Mouse (Mus musculus): ENCODE data around the gene Cep170.
A peak's percentile ranks its signal among the peaks of the same experiment; 100 is the strongest.

Gene Cep170

DNA sequence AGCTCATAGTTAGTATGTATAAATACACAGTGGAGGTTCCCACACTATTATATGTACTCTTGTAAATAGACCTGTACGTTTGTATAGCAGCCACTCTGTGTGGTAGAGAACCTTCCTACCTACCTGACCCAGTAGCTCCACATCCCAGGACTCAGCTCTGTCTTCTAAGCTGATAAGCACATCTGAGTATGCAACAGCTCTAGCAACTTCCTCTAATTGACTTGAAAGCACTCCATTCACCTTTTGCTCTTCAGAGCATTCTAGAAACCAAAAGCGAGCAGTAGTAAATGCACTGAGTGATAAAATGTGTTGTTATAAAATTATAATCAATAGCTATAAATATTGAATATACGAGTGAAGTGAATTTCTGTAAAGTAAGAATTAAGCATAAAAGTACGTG, 13.1 kb upstream of the Cep170 start:
- no peak for ATAC-seq (ENCODE audit: insufficient number of reproducible peaks, low FRiP score, low TSS enrichment)

DNA sequence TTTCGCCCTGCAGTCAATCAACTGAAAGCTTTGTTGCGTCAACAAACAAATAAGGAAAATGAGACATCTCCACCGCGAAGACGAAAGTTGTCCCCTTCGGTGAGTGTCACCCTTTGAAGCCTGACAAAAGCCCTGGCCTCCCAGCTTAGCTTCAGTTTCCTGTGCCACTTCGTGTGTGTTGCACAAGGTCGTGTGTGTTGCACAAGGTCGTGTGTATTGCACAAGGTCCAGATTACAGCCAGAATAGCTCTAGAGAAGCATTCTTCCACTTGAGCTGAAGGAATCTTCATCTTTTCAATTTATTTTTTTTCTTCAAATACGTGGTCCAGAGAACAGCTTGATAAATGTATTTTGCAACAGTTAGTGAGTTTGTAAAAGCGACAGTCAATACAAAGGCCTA, 12.3 kb upstream of the Cep170 start:
- ATAC-seq (ENCODE audit: insufficient number of reproducible peaks, low FRiP score, low TSS enrichment), result no peak

DNA sequence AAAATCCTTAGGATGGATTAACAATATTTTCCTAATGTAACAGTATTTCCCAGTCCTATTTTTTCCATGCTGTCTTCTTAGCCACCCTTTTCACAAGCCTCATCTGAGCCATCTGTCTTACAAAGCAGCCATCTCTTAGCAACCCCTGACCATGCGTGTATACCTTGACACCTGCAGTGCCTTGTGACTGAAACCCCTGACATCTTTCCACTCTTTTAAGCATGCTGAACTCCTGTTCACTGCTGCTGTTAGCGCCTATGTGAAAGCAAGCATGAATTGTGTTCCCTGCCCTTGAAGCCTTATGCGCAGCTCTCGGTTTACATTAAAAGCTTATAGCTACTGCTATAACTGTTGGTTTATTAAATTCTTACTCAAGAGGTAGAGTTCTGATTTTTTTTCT, 11.2 kb upstream of the Cep170 start:
- ATAC-seq (ENCODE audit: insufficient number of reproducible peaks, low FRiP score, low TSS enrichment), result no peak

DNA sequence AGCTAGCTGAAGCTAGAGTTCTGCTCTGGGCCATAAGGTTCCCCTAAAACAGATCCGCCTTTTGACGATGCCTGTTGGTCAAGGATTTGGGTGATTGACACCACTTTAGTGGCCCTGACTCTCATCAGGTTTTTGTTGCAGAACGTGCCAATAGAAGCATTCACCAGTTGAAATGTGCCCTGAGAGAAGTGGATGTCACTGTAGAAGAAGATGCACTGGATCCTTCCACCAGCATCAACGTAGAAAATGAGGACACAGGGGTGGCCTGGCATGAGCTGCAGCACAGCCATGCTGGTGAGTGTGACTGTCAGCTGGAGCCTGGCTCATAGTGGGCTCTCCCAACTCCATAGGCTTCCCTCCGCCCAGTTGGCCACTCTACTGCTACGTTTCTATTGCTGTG, 10.7 kb upstream of the Cep170 start:
- ATAC-seq (ENCODE audit: insufficient number of reproducible peaks, low FRiP score, low TSS enrichment), result no peak

DNA sequence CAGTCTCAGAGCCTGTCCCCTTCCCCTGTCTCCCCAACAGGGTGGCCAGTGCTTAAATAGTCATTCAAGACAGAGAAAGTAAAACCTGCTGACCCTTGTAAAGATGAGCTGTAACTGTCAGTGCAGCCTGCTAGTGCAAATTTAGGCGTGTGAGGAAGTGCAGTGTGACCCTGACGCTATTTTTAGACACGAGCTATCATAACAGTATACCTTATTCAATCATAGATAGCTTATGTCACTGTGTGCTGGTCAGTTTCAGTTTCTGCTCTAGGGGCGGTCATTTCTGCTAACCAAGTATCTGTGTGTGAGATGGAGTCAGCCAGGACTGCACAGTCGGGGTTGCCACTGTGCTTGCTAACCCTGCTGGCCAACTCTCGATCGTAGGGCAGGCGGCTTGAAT, 10.0 kb upstream of the Cep170 start:
- peak; percentile 10; the same call in 1 of the 2 replicates for ATAC-seq (ENCODE audit: insufficient number of reproducible peaks, low FRiP score, low TSS enrichment)

DNA sequence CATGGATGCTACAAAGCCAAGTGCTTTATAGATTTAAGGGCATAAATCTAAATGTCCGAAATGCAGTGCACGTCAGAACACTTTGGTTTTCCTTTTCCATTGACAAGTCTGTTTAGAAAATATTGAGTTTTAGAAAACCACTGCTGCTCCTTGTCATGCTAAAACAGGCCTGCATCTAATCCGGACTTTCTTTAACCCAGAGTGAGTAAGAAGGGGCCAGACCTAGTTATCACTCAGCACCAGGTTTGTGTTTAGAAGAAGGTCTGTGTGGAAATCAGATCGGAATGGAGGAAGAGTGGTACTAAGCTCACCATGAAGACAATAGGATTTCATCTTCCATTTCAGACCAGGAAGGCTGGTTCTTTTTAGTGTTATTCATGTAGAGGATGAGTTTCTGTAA, 9.1 kb upstream of the Cep170 start:
- ATAC-seq (ENCODE audit: insufficient number of reproducible peaks, low FRiP score, low TSS enrichment), result no peak

DNA sequence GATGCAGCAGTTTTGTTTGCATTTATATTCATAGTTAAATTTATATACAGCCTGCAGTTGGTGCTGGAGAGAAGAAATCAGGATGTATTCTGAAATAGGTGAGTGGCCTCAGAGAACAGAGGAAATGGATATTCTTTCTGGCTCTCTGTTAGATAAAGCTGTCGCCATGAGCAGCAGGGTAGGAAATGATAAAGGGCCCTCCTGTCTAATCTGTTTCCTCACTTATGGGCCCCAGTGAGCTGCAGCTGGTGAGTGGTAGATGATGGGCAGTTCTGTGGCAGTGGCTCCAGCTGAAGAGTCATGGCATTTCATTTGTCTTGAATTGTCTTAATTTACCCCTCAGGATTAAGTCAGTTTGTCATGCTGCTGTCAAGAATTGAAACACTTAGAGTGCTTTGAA, 8.1 kb upstream of the Cep170 start:
- no peak for ATAC-seq (ENCODE audit: insufficient number of reproducible peaks, low FRiP score, low TSS enrichment)

DNA sequence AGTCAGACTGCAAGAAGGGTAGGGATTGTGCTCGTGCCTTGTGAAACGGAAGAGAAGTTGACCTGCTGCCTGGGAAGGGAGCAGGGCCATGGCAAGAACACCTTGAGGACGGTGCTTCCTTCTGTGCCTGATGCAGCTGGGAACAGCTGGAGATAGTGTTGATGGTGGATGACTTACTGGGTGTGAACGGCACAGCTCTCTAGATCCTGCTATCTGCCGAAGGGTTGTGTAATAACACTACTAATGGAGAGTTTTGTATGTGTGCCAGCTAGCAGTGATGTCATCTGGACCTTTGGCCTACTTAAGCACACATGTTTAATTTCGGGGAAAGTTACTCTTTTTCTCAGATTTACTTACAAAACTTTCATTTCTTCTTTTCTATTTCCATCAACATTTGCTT, 4.9 kb upstream of the Cep170 start:
- ATAC-seq (ENCODE audit: insufficient number of reproducible peaks, low FRiP score, low TSS enrichment), result no peak

DNA sequence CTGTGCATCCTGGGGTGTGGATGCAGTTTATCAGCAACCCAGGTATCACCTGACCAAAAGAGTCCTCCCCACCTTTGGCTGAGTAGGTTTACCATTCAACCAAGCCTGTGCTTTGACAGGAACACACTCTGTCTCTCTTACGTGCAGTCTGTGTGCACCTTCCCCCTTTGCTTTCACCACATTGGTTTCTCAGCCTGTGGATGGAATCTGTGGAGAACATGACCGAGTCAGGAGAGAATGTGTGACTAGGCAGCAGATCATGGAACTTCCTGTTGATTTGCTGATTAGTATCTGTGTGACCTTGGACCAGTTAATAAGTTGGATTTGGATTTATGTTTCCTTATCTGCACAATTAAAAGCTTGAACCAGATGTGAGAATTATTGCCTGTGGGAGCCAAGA, 4.3 kb upstream of the Cep170 start:
- ATAC-seq (ENCODE audit: insufficient number of reproducible peaks, low FRiP score, low TSS enrichment), result no peak

DNA sequence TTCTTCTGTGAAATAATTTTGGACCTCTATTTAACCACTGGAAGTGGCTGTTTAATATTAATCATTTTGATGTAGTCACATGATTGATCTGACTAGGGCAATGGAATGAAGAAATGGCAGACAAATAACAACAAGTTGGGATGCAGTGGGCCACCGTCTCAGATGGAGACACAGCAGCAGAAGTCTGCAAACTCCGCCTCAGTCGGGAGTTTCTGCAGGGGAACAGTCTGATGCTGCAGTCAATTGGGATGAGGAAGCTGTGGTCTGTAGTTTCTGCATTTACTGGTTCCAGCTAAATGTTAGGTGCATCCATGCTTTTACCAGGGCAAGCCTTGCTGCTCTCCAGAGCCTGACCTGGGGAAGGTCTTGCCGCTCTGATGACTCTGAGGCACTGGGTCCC, 2.9 kb upstream of the Cep170 start:
- no peak for ATAC-seq (ENCODE audit: insufficient number of reproducible peaks, low FRiP score, low TSS enrichment)

DNA sequence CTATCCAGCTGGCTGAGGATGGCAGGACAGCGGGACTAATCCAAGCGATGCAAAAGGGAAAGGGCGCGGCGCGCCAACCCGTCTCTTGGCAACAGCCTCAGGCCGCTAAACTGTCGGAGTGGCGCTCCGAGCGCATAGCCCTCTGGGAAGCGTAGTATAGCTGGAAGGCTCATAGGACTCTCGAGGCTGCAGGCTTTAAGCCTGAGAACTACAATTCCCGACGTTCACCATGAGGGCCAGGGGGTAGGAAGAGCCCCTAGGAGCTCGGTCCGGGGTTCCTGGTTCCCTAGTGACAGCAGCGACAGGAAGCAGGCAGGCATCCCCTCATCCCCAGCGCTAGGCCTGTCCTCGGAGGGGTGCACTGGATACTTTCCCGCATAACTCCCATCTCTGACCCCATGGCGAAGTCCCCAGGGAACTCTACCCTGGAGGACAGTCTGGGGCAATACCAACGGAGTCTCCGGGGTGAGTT, 760 bp upstream of the Cep170 start, which contains the start of gene Sdccag8:
TSS of gene Sdccag8 (plus strand) at position 70 of the 472 bp plus-strand sequence.
- peak; percentile 97 for ATAC-seq (ENCODE audit: insufficient number of reproducible peaks, low FRiP score, low TSS enrichment)

DNA sequence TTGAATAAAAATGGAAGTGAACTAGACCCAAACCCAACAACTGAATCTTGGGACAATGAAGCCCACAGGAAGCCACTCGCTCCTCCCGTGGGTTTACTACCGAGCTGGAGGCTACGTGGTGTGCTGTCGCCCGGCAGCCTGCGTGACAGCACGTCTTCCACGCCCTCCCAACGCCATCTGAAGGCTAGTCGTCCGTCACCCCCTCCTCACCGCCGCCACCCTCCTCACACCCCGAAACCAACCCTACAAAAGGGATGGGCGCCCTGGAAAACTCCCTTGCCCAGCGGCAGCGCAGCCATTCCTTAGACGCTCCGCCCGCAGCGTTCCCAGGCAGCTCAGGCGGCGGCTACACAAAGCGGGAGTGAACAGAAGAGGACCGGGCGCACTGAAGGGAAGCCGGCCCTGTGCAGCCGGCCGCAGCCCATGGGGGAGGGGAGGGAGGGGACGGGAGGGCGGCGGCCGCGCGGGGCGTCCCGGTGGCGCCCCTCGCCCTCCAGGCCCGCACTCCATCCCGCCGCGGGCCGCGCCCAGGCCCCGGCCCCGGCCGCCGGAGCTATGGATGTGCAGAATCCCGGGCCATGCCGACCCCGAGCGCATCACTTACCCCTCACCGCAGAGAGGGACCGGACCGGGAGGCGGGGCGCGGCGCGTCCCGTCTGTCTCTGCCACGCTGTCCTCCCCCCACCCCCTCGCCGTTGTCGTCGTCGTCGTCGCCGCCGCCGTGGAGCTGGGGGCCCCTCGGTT, 403 bp downstream of the Cep170 start:
- peak; percentile 49 for ATAC-seq (ENCODE audit: insufficient number of reproducible peaks, low FRiP score, low TSS enrichment)

DNA sequence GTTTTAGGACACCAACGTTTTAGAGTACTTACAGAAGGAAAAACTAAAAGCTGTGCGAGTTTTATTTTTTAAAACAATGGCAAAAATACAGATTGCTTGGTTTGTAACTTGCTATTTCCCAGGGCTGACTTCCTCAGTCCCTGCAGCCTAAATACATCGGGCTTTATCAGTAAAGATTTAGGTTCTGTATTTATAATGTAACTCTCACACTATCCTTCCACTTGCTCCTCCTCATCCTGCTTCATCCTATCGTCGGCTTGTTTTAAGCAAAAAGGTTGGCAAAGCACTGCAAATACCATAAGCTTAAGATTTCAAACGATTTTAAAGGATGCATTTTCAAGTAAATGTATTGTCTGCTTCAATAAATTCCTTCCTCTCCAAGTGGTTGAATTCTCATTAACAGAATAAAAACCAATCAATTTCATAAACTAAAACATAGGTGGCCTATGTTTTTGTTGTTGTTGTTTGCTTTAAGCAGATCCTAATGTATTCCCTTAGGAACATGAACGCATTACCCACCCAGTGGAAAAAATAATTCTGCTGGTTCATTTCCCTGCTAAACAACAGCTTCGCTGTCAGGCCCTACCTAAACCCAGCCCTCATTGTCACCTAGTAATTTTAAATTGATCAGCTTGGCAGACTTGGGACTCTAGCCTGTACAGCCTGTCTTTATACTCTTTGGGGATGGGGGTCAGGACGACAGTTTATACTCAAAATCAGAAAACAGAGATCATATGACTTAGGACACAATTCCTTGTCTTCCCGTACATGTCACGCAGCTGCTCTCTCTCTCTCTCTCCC, 1.2 kb downstream of the Cep170 start:
- no peak for ATAC-seq (ENCODE audit: insufficient number of reproducible peaks, low FRiP score, low TSS enrichment)

DNA sequence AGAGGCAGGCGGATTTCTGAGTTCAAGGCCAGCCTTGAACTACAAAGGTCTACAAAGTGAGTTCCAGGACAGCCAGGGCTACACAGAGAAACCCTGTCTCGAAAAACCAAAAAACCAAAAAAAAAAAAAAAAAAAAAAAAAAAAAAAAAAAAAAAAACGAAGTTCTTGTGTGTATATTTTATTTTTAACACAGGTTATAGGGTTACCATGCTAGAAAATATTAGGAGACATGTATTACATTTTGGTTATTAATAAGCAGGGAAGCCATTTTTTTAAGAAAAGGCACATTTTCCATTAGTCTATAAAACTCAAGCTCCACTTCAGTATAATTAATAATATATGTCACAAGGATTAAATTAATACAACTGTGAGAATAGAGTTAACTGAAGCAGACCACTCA, 2.0 kb downstream of the Cep170 start:
- no peak for ATAC-seq (ENCODE audit: insufficient number of reproducible peaks, low FRiP score, low TSS enrichment)

DNA sequence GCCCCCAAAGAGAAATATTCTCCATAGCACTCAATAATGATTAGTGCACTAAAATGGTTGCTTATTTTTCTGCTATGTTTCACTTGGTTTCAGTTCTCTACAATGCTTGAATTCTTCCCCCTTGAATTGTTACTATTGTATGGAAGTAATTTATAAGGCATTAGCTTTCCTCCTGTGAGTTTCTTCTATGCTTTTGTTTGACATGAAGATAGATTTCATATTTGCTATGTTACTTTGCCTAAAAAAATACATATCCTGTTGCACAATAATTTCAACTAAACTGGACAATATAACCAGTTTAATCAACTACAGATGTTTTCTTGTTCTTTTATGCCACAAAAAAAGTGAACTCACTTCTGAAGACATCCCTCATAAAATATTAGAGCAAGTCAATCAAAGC, 3.7 kb downstream of the Cep170 start:
- ATAC-seq (ENCODE audit: insufficient number of reproducible peaks, low FRiP score, low TSS enrichment), result no peak

DNA sequence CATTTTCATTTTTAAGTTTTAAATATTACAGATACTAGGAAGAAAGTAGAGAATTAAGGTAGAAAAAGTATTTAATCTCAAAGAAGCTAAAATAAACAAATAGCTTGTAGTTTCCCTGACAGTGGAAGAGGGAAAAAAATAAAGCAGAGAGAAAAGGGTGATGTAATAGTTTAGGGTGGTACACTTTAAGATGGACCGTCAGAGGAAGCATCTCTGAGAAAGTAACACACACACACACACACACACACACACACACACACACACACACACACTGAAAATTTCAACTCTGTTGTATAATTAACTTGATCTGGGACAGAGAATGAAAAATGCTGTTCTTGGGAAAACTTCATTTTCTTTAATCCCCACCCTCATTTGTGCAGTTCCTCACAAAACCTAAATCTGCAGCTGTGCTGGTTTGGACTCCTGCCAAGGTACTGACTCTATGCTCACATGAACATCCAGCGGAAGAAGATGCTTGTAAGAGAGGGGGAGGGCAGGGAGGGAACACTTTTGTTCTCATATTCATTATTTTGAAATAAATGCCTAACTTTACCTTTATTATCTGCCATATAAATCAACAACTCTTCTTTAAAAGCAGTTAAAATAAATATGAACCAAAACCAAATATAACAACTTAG, 13.0 kb downstream of the Cep170 start:
- ATAC-seq (ENCODE audit: insufficient number of reproducible peaks, low FRiP score, low TSS enrichment), result no peak

DNA sequence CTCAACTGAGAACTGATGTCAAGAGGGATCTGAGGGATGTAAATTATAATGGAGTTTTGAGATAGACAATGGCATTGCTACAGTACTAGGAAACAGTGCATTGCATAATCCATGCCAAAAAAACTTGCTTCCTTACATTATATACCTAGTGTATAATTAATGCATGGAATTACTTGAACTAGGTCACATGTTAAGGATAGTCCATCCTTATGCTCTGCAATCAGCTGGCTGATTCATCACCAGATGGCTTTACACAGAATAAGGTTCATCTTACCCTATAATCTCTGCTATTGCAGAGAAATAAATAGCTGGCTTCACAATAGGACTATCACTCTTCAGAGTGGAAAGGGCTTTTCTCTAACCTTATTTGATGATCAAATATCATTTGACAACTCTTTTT, 15.2 kb downstream of the Cep170 start:
- no peak for ATAC-seq (ENCODE audit: insufficient number of reproducible peaks, low FRiP score, low TSS enrichment)

DNA sequence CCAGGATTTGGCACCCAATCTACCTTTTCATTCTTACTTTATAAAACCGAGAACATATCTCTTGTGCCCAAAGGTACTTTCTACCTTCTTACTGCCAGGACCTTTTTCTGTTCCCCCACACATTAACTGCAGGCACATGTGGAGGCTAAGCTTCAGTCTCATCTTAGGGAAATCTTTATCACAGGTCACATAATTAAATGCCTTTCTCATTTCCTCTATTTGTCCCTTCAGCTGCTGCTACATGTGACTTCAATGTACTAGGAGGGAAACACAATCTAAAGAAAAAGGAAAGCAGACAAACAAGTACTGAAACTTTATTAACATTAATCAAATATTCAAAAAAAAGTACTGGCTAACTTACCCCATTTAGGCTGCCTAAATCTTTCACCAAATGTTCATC, 21.7 kb downstream of the Cep170 start:
- no peak for ATAC-seq (ENCODE audit: insufficient number of reproducible peaks, low FRiP score, low TSS enrichment)

DNA sequence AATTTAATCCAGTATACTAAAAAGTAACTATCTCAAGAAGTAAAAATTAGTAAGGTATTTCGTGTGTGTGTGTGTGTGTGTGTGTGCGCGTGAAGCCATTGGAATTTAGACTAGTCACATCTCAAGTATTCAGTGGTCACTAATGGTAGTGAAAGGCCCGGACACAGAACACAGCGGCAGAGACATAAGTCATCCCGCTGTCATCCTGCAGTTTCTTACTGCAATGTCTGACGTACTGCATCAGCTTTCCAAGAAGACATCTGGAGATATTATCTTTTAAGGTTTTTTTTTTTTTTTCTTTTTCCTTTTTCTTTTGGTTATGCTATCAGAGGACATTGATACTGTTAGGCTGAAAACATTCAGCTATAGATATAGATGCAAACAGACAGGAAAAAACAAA, 24.5 kb downstream of the Cep170 start:
- ATAC-seq (ENCODE audit: insufficient number of reproducible peaks, low FRiP score, low TSS enrichment), result no peak

DNA sequence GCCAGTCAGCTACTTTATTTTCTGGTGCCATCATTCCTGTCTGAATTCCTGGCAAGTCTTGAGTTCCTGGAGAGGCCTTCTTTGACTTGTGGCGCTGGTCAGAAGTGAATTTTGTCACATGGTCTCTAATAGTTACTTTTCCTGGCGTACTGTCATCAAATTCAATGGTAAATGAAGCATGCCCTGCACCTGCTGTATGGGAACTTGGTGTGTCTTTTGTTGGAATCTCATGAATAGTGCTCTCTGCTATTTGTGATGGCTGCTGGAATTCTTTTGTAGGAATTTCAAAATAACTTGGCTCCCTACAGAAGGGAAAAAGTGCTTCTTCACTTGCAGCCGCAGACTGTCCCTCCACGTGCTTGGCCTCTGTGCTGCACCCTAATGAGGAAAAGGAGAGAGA, 39.3 kb downstream of the Cep170 start:
- no peak for ATAC-seq (ENCODE audit: insufficient number of reproducible peaks, low FRiP score, low TSS enrichment)

DNA sequence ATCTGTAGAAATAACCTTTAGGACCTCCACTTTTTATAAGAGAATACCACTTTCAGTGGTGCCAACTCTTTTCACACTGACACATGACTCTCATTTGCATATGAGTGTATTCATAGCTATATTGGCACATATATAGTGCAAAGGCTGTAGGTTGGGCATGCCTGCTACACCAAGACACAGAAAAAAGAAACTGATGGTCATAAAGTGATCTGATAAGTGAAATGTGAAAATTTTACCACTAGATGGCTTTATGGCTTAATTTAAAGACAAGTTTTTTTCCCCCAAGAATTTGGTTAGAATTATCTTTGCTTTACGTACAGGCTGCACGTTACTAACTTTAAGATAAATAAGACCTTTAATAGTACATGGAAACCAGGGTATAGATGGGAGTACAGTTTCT, 51.6 kb downstream of the Cep170 start:
- ATAC-seq (ENCODE audit: insufficient number of reproducible peaks, low FRiP score, low TSS enrichment), result no peak

All from cerebellum, adult (tissue).